Mouse (Mus musculus) heart, postnatal 0 days (tissue): ENCODE data around the gene Ociad1. TPM values are rescaled to one million over a fixed set of nuclear protein-coding genes. Genes with fewer than 3 reads are reported as not detected.
"Not testable (repeated sequence)": the region's sequence is repeated elsewhere in the genome, so short reads cannot be mapped to it uniquely, and the experiment has no call there.

Experiments
- ATAC-seq: fragments of 200-750 bp; cut with Nextera tagmentation; 2 replicates; pipeline ENCODE4 v1.8.0; 2017; ENCODE audit warnings: low read depth, moderate number of reproducible peaks, moderate library complexity; ENCODE audit not compliant: insufficient read depth
- DNase-seq: peaks from one replicate; pipeline ENCODE4 v3.0.0-alpha.2; 2016; ENCODE audit warnings: low spot score
- H3K27ac ChIP-seq: fragments of 300-500 bp; sonication (generic); 2 replicates; pipeline ENCODE4 v1.5.1; 2014; ENCODE audit warnings: low read depth, mild to moderate bottlenecking
- H3K27me3 ChIP-seq: fragments of 300-500 bp; sonication (generic); 2 replicates; pipeline ENCODE4 v1.6.1; 2014; ENCODE audit warnings: low read length, mixed read lengths; ENCODE audit not compliant: control insufficient read depth, insufficient read depth
- H3K36me3 ChIP-seq: fragments of 300-500 bp; sonication (generic); replicated peaks from 2 replicates; pipeline ENCODE4 v1.6.1; 2014; ENCODE audit warnings: low read length, mixed read lengths; ENCODE audit not compliant: control insufficient read depth, insufficient read depth
- H3K4me1 ChIP-seq: fragments of 300-500 bp; sonication (generic); 2 replicates; pipeline ENCODE4 v1.6.1; 2014; ENCODE audit warnings: antibody characterized with exemption; ENCODE audit not compliant: control insufficient read depth, insufficient read depth
- H3K4me2 ChIP-seq: fragments of 300-500 bp; sonication (generic); 2 replicates; pipeline ENCODE4 v1.6.1; 2014; ENCODE audit warnings: low read depth, mild to moderate bottlenecking, low read length, moderate library complexity
- H3K4me3 ChIP-seq: fragments of 300-500 bp; sonication (generic); 2 replicates; pipeline ENCODE4 v1.5.1; 2014; ENCODE audit warnings: low read depth, low read length
- H3K9ac ChIP-seq: fragments of 300-500 bp; sonication (generic); replicated peaks from 2 replicates; pipeline ENCODE4 v1.6.1; 2014; ENCODE audit warnings: low read depth, low read length, mixed read lengths
- H3K9me3 ChIP-seq: fragments of 300-500 bp; sonication (generic); replicated peaks from 2 replicates; pipeline ENCODE4 v1.6.1; 2016; ENCODE audit warnings: low read length; ENCODE audit not compliant: control insufficient read depth
- CTCF ChIP-seq: IDR thresholded peaks from 2 replicates; pipeline ENCODE4 v1.5.1; 2016; ENCODE audit warnings: antibody characterized with exemption, control low read depth, low read depth
- EP300 ChIP-seq: IDR thresholded peaks from 2 replicates; pipeline ENCODE4 v1.6.1; 2016; ENCODE audit warnings: antibody characterized with exemption, low read depth
- WGBS: fragments of 180-500 bp; shearing (Covaris S2); extraction: QIAGEN DNeasy Blood & Tissue Kit; methylation state at CpG from one replicate; pipeline ENCODE4 v1.1.7; 2014; 5-methylcytosine and 5-hydroxymethylcytosine counted together
- polyA plus RNA-seq: library from polyadenylated mRNA; unstranded; fragments of >200 nt; fragmentation: Nextera tagmentation; extraction: Ambion mirVana; gene quantifications from 2 replicates; pipeline ENCODE4 v1.2.1, GENCODE M21; 2015
- total RNA-seq: library from RNA; depleted of rRNA; stranded (reverse); fragments of >200 nt; gene quantifications from 2 replicates; pipeline ENCODE4 v1.2.3, GENCODE M21; 2014; ENCODE audit warnings: low replicate concordance

Gene Ociad1
- total and polyA plus RNA-seq, 2 experiments from 2014 or later = 131 to 265 TPM

DNA sequence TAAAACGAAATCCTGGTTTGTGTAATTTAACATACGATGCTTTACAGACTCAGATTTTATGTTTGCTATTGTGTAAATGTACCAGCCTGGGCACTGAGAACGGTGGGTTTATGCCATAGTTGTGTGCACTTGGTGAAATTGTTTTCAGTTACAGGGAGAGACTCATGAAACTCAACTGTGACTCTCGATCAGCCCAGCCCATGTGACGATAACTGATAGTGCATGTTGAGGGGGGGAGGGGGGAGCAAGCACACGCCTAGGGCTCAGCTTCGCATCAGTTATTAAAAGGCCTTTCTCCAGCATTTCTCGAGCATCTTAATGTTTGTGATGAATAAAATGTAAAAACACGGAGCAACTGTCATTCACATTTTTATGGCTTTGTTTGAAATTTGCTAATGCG is 21.0 kb downstream of the Ociad1 start:
- peaks cover 3% of the 10 kb centered on the region for H3K4me1 ChIP-seq
- WGBS = 81% methylated on average over 10 of the region's 10 CpGs
- no peak overlapping the region for H3K9ac ChIP-seq
- no peaks in the 10 kb centered on the region for H3K27me3 ChIP-seq
- no peak overlapping the region for H3K4me3 ChIP-seq
- H3K27ac ChIP-seq = no peak overlapping the region
- H3K9me3 ChIP-seq = no peaks in the 10 kb centered on the region
- TF ChIP-seq EP300 = no peak
- no peak for TF ChIP-seq CTCF
- H3K4me2 ChIP-seq = no peak overlapping the region
- DNase-seq = no peak
- no peak for ATAC-seq
- peaks cover 61% of the 10 kb centered on the region for H3K36me3 ChIP-seq

DNA sequence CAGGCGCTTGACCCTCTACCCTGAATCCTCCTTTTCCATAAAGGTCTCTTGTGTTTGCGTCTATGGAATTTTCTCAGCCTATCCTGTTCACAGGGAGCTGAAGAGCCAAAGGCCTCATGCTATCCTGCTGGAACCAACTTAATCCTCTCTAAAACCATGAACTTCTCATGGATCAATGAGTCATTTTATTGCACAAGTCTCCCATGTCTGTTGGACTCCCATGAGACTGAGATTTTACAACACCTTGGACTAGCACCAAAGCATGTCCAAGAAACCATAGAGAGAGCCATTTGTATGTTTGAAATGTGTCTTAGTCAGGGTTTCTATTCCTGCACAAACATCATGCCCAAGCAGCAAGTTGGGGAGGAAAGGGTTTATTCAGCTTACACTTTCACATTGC is 22.1 kb downstream of the Ociad1 start:
- DNase-seq (no peak), ATAC-seq (no peak)
- peaks cover 54% of the 10 kb centered on the region for H3K36me3 ChIP-seq
- no peaks in the 10 kb centered on the region for H3K27me3 ChIP-seq
- no peak overlapping the region for H3K4me2 ChIP-seq
- H3K9me3 ChIP-seq = no peaks in the 10 kb centered on the region
- no peak for TF ChIP-seq EP300
- TF ChIP-seq CTCF = no peak
- H3K27ac ChIP-seq = no peak overlapping the region
- WGBS = 95% methylated on average over 2 of the region's 2 CpGs
- no peak overlapping the region for H3K4me3 ChIP-seq
- H3K4me1 ChIP-seq = peaks cover 3% of the 10 kb centered on the region
- H3K9ac ChIP-seq = no peak overlapping the region

DNA sequence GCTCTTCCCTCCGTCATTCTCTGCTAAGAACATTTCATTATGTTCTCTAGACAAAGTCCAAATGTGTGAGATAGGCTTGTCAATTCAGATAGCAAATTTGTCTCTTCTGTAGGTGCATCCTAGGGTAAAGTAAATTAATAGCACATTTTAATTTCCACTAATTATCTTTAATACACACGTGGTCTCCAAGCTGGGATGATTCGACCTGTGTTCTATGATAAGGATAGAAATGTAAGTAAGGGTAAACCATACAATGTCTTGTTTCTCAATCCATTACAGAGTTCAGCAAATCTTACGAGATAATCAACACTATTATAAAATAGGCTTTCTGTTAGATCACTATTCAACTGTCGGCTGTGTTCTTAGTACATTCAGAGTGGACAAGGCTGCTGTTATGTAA is 26.7 kb downstream of the Ociad1 start:
- ATAC-seq (no peak), DNase-seq (no peak)
- WGBS = 91% methylated on average over 5 of the region's 5 CpGs

DNA sequence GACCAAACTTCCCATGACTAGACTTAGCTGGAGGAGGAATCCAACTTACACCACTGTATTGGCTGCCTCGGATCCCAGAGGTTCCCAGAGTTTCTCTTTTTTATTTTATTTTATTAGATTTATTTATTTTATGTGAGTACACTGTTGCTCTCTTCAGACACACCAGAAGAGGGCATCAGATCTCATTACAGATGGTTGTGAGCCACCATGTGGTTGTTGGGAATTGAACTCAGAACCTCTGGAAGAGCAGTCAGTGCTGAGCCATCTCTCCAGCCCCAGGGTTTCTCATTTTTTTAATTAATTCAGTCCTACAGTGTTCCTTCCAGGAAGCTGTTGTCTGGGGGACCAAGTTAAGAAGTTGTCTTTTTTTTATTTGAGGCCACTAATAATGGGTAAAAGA is 30.1 kb downstream of the Ociad1 start:
- H3K27ac ChIP-seq, ATAC-seq: not testable (repeated sequence)
- 97% methylated on average over 1 of the region's 1 CpGs for WGBS

More for the DNA sequence above, 26.7 kb downstream of the Ociad1 start:
- Histone ChIP-seq H3K9me3 (no peaks in the 10 kb centered on the region), H3K36me3 (peaks cover 12% of the 10 kb centered on the region), H3K27ac (no peak overlapping the region), H3K4me1 (no peaks in the 10 kb centered on the region), H3K9ac (no peak overlapping the region), H3K4me3 (no peak overlapping the region), H3K4me2 (no peak overlapping the region), H3K27me3 (no peaks in the 10 kb centered on the region)
- no peak for TF ChIP-seq CTCF
- TF ChIP-seq EP300 = no peak

DNA sequence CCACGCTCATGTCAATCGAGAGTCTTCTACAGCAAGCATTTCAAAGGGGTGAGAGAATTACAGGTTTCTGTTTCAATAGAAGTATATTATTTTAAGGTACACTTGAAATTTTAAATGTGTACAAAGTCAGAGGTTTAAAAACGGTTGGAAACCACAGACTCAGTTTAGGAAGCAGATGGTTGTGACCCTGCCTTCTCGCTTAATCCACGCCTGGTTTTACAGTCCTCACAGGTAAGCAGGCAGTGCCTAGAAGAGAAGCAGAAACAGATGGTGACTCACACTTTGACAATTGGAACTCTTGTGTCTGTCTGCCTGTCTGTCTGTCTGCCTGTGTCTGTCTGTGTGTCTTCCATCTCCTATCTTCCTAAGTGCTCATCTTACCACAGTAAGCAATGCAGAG is 31.0 kb downstream of the Ociad1 start:
- 86% methylated on average over 5 of the region's 5 CpGs for WGBS

More for the DNA sequence above, 30.1 kb downstream of the Ociad1 start:
- H3K4me3 ChIP-seq, H3K4me2 ChIP-seq, H3K36me3 ChIP-seq, H3K9ac ChIP-seq, H3K9me3 ChIP-seq, DNase-seq, H3K27me3 ChIP-seq, H3K4me1 ChIP-seq: not testable (repeated sequence)

DNA sequence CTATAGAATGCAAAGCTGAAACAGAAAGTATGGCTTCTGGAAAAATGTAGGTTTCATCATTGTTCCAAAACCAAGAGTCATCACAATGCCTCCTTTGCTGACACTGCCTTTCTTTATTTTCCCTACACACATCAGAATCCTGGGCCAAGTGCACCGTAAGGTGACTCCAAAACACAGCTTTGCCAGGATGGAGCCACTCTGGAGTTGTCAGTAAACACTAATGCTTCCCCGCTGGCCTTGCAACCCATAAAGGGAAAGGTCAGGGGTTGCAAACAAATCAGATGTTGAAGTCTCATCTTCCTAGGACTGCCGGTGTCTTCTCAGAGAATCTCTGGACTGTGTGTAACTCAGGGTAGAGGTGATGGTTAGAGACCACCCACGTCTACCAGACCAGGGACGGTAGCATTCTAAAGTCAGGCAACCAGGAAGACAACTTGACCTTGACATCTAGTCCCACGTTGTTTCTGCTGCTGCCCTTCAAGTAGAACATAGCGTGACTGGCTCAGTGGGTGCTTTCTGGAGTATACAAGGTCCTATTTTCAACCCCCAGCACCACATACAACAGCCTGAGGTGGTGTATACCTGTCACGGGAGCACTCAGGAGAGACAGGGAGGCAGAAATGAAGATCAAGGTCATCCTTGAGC is 32.1 kb downstream of the Ociad1 start:
- Histone ChIP-seq H3K36me3 (no peaks in the 10 kb centered on the region), H3K9me3 (no peaks in the 10 kb centered on the region), H3K27me3 (no peaks in the 10 kb centered on the region), H3K9ac (no peak overlapping the region), H3K27ac (no peak overlapping the region), H3K4me2 (no peak overlapping the region), H3K4me1 (no peaks in the 10 kb centered on the region), H3K4me3 (no peak overlapping the region)
- WGBS = 81% methylated on average over 8 of the region's 8 CpGs
- TF ChIP-seq EP300 (no peak), CTCF (no peak)
- ATAC-seq = no peak
- no peak for DNase-seq

More for the DNA sequence above, 31.0 kb downstream of the Ociad1 start:
- no peak for DNase-seq
- H3K36me3 ChIP-seq = no peaks in the 10 kb centered on the region
- H3K9me3 ChIP-seq = no peaks in the 10 kb centered on the region
- no peaks in the 10 kb centered on the region for H3K4me1 ChIP-seq
- no peak overlapping the region for H3K9ac ChIP-seq
- no peak overlapping the region for H3K27ac ChIP-seq
- H3K4me2 ChIP-seq = no peak overlapping the region
- TF ChIP-seq CTCF (no peak), EP300 (no peak)
- ATAC-seq = no peak
- H3K27me3 ChIP-seq = no peaks in the 10 kb centered on the region
- no peak overlapping the region for H3K4me3 ChIP-seq
